Comparison of ENCODE assay signal across 11 mouse cellular contexts in the genomic region with DNA sequence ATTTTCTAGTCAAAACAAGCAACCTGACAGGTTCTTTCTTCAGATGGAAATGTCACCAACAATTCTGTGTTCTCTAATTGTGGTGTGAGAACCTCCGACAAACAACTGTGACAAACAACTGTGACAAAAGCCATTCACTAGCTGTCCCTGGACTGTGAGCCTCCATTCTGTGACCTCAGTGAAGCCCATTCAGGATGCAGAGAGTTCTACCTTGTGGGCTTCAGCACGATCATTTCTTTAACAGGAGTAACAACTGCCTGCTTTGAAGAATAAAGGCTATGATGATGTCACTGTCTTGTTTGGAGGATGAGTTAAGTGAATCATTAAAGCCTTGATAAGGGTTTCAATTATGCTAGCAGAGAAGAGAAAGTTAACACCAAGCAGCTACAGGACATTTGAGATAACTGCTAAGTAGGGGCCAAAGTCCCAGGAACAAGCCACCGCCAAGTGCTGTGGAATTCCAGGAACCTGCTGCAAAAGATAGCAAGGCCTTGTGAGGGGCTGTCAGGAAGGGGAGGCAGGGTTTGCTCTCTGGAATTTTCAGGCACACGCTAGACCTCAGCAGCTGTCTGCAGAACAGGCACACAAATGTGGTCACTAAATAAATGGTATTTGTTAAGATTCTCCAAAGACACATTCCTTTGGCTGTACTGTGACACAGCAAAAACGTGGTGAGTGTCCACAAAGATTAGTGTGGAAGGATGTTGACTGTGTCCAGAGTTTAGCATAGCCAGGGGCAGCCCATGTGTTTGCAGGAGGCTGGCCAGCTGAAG.
DNase-seq lines count a peak whose midpoint lies in the region; ATAC-seq and TF ChIP-seq lines count a peak whose summit lies in the region.
"Had no signal": no experiment of that assay in that cellular context is flagged by ENCODE, and none has a peak within 500 bp of the region (broad histone marks: within the 10 kb centered on the region; RNA-seq: fewer than 3 reads in every experiment).

No protein-coding gene starts in this region.

- no peak overlapping the region; the same call in 1 of the 2 replicates for H3K4me2 ChIP-seq in heart, embryonic 12.5 days
- H3K4me2 ChIP-seq: liver, embryonic 13.5 days had no signal

- H3K4me3 ChIP-seq in kidney, adult 2 months (ENCODE audit: insufficient read depth, low read depth, low read length) = no peak overlapping the region
- no peak overlapping the region for H3K4me3 ChIP-seq in heart, embryonic 12.5 days
- H3K4me3 ChIP-seq in liver, adult 2 months (ENCODE audit: insufficient read depth, low read depth, low read length) = no peak overlapping the region
- H3K4me3 ChIP-seq: liver, embryonic 13.5 days had no signal

- H3K27me3 ChIP-seq in kidney, adult 2 months (replicated peaks; ENCODE audit: control insufficient read depth, insufficient read depth, low read length) = no peaks in the 10 kb centered on the region
- H3K27me3 ChIP-seq in heart, embryonic 12.5 days (replicated peaks) = peaks cover 21% of the 10 kb centered on the region
- H3K27me3 ChIP-seq in liver, adult 2 months (ENCODE audit: control insufficient read depth, insufficient read depth, low read length) = no peaks in the 10 kb centered on the region
- H3K27me3 ChIP-seq: liver, embryonic 13.5 days had no signal

- ATAC-seq in heart, embryonic 12.5 days (ENCODE audit: insufficient number of reproducible peaks, low FRiP score) = peak; percentile 78
- ATAC-seq in frontal cortex, adult (ENCODE audit: low TSS enrichment) = no peak
- ATAC-seq: forebrain, embryonic 14.5 days had no signal

- peak overlapping the region; percentile 7; the same call in 1 of the 2 replicates for H3K27ac ChIP-seq in kidney, adult 2 months (ENCODE audit: insufficient read depth, low read depth, low read length)
- peak overlapping the region; percentile 76 for H3K27ac ChIP-seq in heart, embryonic 12.5 days (ENCODE audit: poor library complexity, severe bottlenecking)
- H3K27ac ChIP-seq in liver, adult 2 months (replicated peaks; ENCODE audit: insufficient read depth, low read depth, low read length) = no peak overlapping the region; the same call in 1 of the 2 replicates
- H3K27ac ChIP-seq: liver, embryonic 13.5 days had no signal

- no peak overlapping the region for H3K9ac ChIP-seq in heart, embryonic 12.5 days
- no peak overlapping the region for H3K9ac ChIP-seq in liver, adult 2 months (ENCODE audit: low read depth, low read length)
- H3K9ac ChIP-seq: liver, embryonic 13.5 days had no signal

- TF ChIP-seq POLR2A in kidney, adult 2 months (IDR thresholded peaks at IDR 0.05; ENCODE audit: low read depth, low read length) = no peak
- TF ChIP-seq POLR2A in liver, adult 2 months (IDR thresholded peaks at IDR 0.05; ENCODE audit: extremely low read depth, insufficient read depth, low read length) = no peak

- no peak for TF ChIP-seq CTCF in kidney, adult 2 months (conservative IDR thresholded peaks at IDR 0.05; ENCODE audit: insufficient read depth, insufficient read length, low read depth, low read length)
- no peak for TF ChIP-seq CTCF in liver, adult 2 months (IDR thresholded peaks at IDR 0.05; ENCODE audit: low read depth, low read length)

- H3K79me2 ChIP-seq in liver, adult 2 months (ENCODE audit: control insufficient read depth, insufficient read depth, low read length) = no peaks in the 10 kb centered on the region

- no peaks in the 10 kb centered on the region; the same call in 1 of the 2 replicates for H3K36me3 ChIP-seq in kidney, adult 2 months (ENCODE audit: control insufficient read depth, insufficient read depth, low read length)
- no peaks in the 10 kb centered on the region for H3K36me3 ChIP-seq in heart, embryonic 12.5 days
- H3K36me3 ChIP-seq in liver, adult 2 months (ENCODE audit: control insufficient read depth, insufficient read depth, low read length) = no peaks in the 10 kb centered on the region
- H3K36me3 ChIP-seq: liver, embryonic 13.5 days had no signal

- WGBS in kidney, adult 2 months = 39% methylated on average over 5 of the region's 5 CpGs
- 3% methylated on average over 5 of the region's 5 CpGs for WGBS in heart, embryonic 12.5 days
- WGBS in liver, adult 2 months = 33% methylated on average over 5 of the region's 5 CpGs

- H3K4me1 ChIP-seq in kidney, adult 2 months (ENCODE audit: control insufficient read depth, insufficient read depth, low read length) = peaks cover 13% of the 10 kb centered on the region
- peaks cover 55% of the 10 kb centered on the region for H3K4me1 ChIP-seq in heart, embryonic 12.5 days (replicated peaks)
- peaks cover 14% of the 10 kb centered on the region; the same call in 1 of the 2 replicates for H3K4me1 ChIP-seq in liver, adult 2 months (ENCODE audit: control insufficient read depth, insufficient read depth, low read length)

- H3K9me3 ChIP-seq in heart, embryonic 12.5 days (replicated peaks) = no peaks in the 10 kb centered on the region
- H3K9me3 ChIP-seq: liver, embryonic 13.5 days had no signal

- DNase-seq in kidney, adult 2 months = peak; percentile 59
- no peak for DNase-seq in kidney, postnatal 25 days
- peak; percentile 89 for DNase-seq in Muller cell, postnatal 12 days (ENCODE audit: inconsistent ontology term)
- DNase-seq in liver, adult 2 months (ENCODE audit: extremely low read depth, low read depth, low spot score) = peak; percentile 27
- no peak for DNase-seq in natural killer cell, adult 2 months (ENCODE audit: low spot score in 2 of 2)
- DNase-seq: adrenal gland, postnatal 14 days; cerebellum, adult 9-10 months; liver, embryonic 13.5 days had no signal

Comparison
In these comparisons a context has a peak if more than half of its experiments do, and no peak if none do; other contexts are left out.
1. DNase-seq: peak in kidney, adult 2 months (single experiment), Muller cell, postnatal 12 days (single experiment) and liver, adult 2 months (single experiment); none in kidney, postnatal 25 days (0 of 2) and natural killer cell, adult 2 months (0 of 2).